Mouse (Mus musculus): ENCODE results near the gene Ipo9.

Ipo9 gene

DNA sequence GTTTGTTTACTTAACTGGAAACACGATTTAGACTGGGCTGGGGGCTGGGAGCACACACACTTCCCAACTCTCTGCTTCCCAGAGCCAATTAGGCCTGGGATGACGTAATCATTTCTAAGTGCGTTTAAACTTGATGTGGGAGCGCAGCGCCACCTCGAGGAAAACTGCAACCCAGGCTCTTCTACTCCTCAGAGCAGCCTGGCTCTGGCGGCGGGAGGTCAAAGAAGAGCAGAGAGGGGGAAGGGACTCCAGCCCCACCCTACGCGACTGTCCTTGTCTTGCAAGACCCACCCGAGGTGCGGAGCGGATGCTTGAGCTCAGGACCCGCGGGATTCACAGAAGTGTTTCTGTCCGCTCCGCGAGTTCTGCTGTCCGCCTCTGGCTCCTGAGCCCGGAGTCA, 62.1 kb downstream of the Ipo9 start:
- peak; percentile 90 for DNase-seq (ENCODE audit: low spot score)

DNA sequence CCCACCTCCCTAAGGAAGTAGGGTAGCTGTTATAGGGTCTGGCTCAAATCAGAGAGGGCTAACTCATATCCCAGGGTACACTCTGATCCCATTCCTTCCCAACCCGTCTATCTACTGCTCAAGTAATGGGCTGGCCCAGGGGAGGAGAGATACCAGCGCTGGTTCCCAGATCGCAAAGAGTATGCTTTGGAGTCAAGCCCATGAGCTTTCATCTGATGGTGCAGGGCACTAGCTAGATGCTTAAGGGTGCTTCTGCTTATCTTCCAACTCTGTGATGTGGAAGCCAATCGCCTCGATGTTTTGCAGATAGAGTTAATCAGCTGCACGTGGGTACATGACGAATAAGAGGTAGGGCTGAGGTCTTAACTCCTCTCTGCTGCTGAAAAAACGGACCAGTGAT, 62.7 kb downstream of the Ipo9 start:
- DNase-seq (ENCODE audit: low spot score) = no peak

DNA sequence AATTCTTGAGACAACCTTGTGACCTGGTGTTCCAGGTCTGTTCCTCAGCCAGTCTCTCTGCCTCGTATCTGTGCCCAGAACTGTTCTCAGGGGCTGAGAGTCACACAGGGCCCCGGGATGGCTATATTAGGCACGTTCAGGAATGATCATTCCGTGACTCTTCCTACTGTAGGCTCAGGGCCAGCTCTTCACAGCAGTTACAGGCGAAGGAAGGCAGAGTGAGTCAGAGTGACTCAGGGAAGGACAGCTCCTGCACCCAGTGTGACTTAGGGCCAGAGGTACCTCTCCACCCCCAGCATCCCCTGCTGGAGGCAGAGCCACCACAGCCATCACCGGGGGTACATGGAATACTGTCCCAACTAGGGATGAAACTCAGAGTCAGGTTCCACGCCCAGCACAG, 63.3 kb downstream of the Ipo9 start:
- DNase-seq (ENCODE audit: low spot score) = no peak

DNA sequence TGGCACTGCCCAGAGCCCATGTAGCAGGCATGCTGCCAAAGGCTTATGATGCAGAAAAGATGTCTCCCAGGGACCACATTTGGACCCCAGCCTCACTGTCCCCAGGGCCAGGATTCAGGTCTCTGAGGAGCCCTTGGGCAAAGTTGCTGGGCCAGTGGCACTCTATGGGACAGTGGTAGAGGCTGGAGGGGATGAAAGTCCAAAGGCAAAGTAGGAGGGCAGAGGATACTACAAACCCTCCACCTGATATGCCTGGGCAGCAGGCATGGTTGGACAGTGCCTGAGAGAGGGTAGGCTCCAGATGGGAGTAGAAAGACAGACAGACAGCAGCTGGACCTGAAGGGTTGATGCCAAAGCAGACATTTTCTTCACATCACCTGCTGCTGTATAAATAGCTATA, 63.9 kb downstream of the Ipo9 start:
- DNase-seq (ENCODE audit: low spot score) = no peak

DNA sequence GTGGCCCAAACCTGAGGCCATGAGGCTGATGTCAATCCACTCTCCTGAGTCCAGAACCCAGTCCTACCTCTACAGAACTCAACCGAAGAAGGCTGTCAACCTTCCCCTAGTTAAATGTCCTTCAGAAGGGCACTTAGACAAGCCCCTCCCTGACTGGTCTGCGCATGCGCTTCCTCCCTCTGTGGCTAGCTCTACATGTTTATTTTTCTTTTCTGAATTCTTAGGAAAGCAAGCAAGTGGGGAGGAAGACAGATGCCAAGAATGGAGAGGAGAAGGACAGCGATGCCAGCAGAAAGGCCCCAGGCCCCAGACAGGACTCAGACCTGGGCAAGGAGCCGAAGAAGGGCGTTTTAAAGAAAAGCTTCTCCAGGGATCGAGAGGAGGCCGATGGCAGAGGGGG, 66.9 kb downstream of the Ipo9 start:
- DNase-seq (ENCODE audit: low spot score) = peak; percentile 65

DNA sequence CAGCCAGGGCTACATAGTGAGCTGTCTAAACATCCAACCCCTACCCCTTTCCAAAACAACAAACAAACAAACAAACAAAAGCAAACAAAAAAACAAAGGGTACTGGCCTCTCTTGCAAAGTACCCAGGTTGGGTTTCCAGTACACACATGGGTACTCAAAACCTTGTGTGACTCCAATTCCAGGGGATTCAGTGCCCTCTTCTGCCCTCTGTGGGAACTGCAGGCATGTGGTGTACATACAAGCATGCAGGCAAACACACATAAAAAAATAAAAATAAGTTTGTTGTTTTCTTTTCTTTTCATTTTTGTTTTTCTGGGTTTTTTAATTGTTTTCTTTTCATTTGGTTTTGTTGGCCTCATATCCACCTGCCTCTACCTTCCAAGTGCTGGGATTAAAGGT, 68.2 kb downstream of the Ipo9 start:
- DNase-seq (ENCODE audit: low spot score) = no peak

DNA sequence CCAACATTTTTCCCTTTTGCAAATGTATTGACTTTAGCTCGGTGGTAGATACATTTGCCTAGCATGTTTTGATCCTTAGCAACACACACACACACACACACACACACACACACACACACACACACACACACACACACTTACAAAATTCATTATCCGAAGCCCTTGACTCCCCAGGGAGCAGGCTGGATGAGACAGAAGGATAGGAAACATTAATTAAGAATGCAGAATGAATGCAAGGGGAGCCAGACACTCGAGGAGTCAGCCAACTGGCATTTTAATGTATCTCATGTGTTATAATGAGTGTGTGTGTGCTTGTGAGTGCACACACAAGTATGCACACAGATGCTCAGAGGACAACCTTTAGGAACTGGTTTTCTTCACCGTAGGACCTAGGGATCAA, 68.8 kb downstream of the Ipo9 start:
- DNase-seq (ENCODE audit: low spot score) = no peak

DNA sequence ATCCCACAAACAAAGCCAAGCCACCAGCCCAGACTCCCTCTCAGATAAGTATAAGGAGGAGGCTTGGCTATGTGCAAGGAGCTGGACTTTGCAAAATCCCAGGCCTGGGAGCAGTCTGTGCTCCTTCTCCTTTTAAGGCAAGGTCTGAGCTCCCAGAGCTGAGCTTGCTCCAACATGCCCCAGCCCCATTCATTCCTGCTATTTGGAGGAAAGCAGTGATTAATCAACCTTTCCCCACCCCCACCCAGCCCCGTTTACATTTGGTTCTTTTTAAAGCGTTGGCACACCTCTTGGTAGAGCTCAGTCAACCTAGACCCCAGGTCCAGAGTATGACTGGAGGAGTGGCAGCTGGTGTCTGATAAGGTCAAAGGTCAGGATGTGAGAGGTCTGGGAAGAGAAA, 71.2 kb downstream of the Ipo9 start:
- no peak for DNase-seq (ENCODE audit: low spot score)

DNA sequence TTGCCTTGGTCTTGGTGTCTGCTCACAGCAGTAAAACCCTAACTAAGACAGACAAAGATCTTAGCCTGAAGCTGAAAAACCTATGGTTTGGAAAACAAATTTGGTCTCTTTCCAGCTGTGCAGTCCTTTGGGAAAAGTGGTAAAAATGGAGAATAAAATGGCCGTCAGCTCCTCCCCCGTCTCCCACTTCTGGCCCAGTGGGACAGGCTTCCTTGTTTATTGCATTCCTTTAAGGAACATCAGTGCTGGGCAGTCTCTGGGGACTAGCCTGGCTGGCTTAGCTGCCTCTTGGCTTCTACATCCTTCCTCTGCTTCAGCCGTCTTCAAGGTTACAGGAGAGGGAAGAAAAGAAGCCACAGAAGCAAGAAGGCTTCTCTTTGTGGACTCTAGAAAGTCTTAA, 78.3 kb downstream of the Ipo9 start:
- peak; percentile 31 for DNase-seq (ENCODE audit: low spot score)

DNA sequence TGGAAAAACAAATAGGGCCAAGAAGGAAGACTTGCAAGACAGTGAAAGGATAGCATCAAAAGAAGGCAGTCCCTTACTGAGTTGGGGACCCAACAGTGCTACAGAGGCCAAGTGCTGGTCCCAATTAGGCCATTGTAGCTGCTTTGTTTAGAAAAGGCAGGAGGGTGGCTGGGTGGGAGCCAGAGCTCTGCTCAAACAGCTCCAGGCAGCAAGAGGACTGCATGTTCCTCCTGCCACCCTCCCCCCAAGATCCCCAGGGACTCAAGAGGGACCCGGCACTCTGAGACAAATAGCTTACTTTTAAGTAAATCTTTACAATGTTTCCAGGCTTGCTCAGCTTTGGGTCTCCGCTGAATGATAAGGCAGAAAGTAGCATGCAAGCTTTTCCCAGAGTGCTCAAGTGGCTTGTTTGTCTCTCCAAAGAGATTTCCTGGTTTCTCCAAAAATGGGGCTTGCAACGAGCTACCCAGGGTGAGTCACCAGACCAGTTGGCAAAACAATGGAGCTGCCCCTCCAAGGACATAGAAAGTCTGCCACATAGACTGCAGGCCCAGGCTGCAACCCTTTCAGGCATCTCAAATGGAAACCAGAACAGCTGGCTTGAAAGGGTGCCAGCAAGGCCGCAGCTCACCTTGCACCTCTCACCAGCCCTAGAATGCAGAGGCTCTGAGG, 82.7 kb downstream of the Ipo9 start:
- peak; percentile 61 for DNase-seq (ENCODE audit: low spot score)

DNA sequence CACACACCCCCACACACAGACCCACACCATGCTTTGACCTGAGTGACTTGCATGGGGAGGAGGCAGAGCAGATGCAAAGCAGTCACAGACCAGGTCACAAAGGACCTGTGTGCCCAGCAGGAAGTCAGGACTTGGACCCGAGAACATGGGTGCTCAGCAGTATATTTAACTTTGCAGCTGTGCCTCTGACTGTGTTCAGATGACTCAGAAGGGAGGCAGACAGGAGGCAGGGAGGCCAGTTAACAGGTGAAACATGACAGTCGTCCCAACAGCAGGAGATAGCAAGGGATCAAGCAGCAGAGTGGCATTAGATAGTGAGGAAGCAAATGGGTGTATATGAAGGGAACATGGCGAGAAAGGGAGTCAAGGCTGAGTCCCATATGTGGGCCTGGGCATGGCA, 83.4 kb downstream of the Ipo9 start:
- no peak for DNase-seq (ENCODE audit: low spot score)

DNA sequence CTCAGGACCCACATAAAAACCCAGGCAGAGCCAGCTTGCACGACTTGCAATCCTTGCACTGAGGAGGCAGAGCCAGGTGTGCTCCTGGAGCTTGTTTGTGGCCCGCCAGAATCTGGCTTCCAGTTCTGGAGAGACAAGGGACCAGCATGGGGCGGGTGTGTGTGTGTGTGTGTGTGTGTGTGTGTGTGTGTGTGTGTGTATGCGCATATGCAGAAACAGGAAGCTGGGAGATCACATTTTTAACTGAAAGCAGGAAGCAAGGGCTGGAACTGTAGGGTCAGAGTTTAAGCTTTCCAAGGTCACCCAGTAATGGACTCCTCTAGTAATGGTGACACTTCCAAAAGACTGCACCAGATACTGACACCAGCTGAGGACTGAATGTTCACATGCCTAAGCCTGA, 86.3 kb downstream of the Ipo9 start:
- DNase-seq (ENCODE audit: low spot score) = no peak

DNA sequence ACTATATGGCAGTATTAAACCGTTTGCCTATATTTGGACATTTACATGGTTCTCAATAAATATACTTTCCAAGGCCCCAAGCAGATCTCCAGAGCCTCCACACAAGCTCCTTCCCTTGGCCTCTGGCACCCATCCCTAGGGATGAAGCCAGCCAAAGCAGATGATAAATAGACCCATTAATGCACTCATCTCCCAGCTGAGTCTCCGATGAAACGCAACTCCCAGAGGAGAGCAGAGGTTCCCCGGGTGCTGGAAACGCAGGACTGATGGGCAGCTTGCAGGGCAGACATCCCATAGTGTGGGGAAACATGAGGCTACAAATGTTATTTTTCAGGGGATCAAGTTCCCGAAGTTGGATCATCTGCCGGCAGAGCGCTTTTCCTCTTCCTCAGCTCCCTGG, 88.4 kb downstream of the Ipo9 start:
- DNase-seq (ENCODE audit: low spot score) = no peak
